In the genomic region with DNA sequence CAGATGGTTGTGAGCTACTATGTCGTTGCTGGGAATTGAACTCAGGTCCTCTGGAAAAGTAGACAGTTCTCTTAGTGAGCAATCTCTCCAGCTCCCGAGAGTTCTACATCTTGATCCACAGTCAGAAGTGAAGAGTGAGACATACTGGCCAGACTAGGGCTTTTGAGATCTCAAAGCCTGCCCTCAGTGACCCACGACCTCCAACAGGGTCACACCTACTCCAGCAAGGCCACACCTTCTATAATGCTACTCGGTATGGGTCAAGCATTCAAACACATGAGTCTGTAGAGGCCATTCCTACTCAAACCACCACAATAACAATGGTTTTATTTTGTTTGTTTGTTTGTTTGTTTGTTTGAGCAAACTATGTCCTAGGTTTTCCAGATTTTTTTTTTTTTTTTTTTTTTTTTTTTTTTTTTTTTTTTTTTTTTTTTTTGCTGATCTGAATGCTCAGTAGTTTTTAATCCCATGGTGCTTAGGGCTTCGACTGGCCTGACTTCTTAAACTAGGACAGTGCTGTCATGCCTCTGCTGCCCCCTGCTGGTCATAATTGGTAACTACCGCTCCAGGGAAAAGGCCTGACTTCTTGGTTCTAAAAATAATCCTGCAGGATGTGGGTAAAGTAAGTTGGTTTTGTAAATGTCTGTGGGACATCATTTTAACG, we compare ENCODE assay signal across 9 mouse cellular contexts. TPM values are rescaled to one million over a fixed set of nuclear protein-coding genes. Genes with fewer than 3 reads are reported as not detected.
DNase-seq lines count a peak whose midpoint lies in the region; ATAC-seq lines count a peak whose summit lies in the region.
"Had no signal": no experiment of that assay in that cellular context is flagged by ENCODE, and none has a peak within 500 bp of the region (broad histone marks: within the 10 kb centered on the region; RNA-seq: fewer than 3 reads in every experiment).

No protein-coding gene starts in this region.

- WGBS in heart, embryonic 11.5 days (ENCODE audit: insufficient replicate concordance): 48% methylated on average over 7 of the region's 7 CpGs
- 56% methylated on average over 7 of the region's 7 CpGs for WGBS in midbrain, embryonic 13.5 days

- no peaks in the 10 kb centered on the region for H3K9me3 ChIP-seq in heart, embryonic 11.5 days (replicated peaks; ENCODE audit: control insufficient read depth, low read length)
- H3K9me3 ChIP-seq in midbrain, embryonic 13.5 days: no peaks in the 10 kb centered on the region
- H3K9me3 ChIP-seq: stomach, embryonic 15.5 days had no signal

- peak; percentile 85 to 94 for DNase-seq in heart, adult 18-20 months
- peak; percentile 51 for DNase-seq in cerebellum, adult 11-12 months
- peak; percentile 89 to 90 for DNase-seq in left cerebral cortex, postnatal 14 days (ENCODE audit: low spot score in 2 of 2)
- DNase-seq in spleen, postnatal 4 days (ENCODE audit: low spot score in 2 of 2): peak; percentile 79 to 92

- no peak overlapping the region for H3K4me3 ChIP-seq in heart, embryonic 11.5 days (ENCODE audit: low read depth, low read length)
- no peak overlapping the region for H3K4me3 ChIP-seq in midbrain, embryonic 13.5 days (replicated peaks)
- H3K4me3 ChIP-seq: stomach, embryonic 15.5 days had no signal

- no peak overlapping the region for H3K4me2 ChIP-seq in heart, embryonic 11.5 days
- H3K4me2 ChIP-seq in midbrain, embryonic 13.5 days (replicated peaks): no peak overlapping the region
- H3K4me2 ChIP-seq: stomach, embryonic 15.5 days had no signal

- intact Hi-C loops in left cerebral cortex, postnatal 14 days (cut with DNase I): loop anchor here (5.0 to 10.0 kb wide), 3 partner anchors 240 to 478 kb away; no protein-coding TSS in a partner anchor

- H3K27me3 ChIP-seq in heart, embryonic 11.5 days (ENCODE audit: control insufficient read depth, insufficient read depth, low read length): no peaks in the 10 kb centered on the region; the same call in 1 of the 2 replicates
- no peaks in the 10 kb centered on the region for H3K27me3 ChIP-seq in midbrain, embryonic 13.5 days
- H3K27me3 ChIP-seq: stomach, embryonic 15.5 days had no signal

- no peak overlapping the region for H3K27ac ChIP-seq in heart, embryonic 11.5 days (ENCODE audit: low read depth, low read length)
- H3K27ac ChIP-seq in midbrain, embryonic 13.5 days: no peak overlapping the region
- H3K27ac ChIP-seq: stomach, embryonic 15.5 days had no signal

- H3K9ac ChIP-seq in heart, embryonic 11.5 days (ENCODE audit: low read depth, low read length): no peak overlapping the region
- H3K9ac ChIP-seq in midbrain, embryonic 13.5 days (replicated peaks): no peak overlapping the region
- H3K9ac ChIP-seq: stomach, embryonic 15.5 days had no signal

- no peaks in the 10 kb centered on the region for H3K36me3 ChIP-seq in heart, embryonic 11.5 days (ENCODE audit: control insufficient read depth, insufficient read depth, low read length)
- no peaks in the 10 kb centered on the region for H3K36me3 ChIP-seq in midbrain, embryonic 13.5 days
- H3K36me3 ChIP-seq: stomach, embryonic 15.5 days had no signal

- no peaks in the 10 kb centered on the region for H3K4me1 ChIP-seq in heart, embryonic 11.5 days (ENCODE audit: control insufficient read depth, insufficient read depth, low read length)
- H3K4me1 ChIP-seq in midbrain, embryonic 13.5 days (replicated peaks): 0 out of 2 replicates have a peak, but pooled peaks cover 6% of the 10 kb centered on the region
- H3K4me1 ChIP-seq: stomach, embryonic 15.5 days had no signal

- no peak for ATAC-seq in heart, embryonic 11.5 days (replicated peaks; ENCODE audit: insufficient number of reproducible peaks, low FRiP score, low TSS enrichment)
- peak; percentile 89 for ATAC-seq in frontal cortex, adult (ENCODE audit: low TSS enrichment)
- ATAC-seq in inflammation-experienced regulatory T-cells, adult 6 months: peak; percentile 91
- ATAC-seq in midbrain, embryonic 13.5 days: peak; percentile 66; the same call in 1 of the 2 replicates

RNA-seq across cellular contexts. Expression of a gene that starts 12.1 kb away (rescaled TPM):
- total RNA-seq in heart, adult 18-20 months (2021): 1 to 10 TPM; 6.6 to 8.5 TPM
- polyA plus RNA-seq in heart, embryonic 11.5 days (2014; fragmentation: Nextera tagmentation; extraction: Ambion mirVana): 5.8 and 5.9 TPM in 2 replicates
- polyA plus RNA-seq in inflammation-experienced regulatory T-cells, adult 6 months (2017; shearing (Covaris generic)): 10 to 100 TPM in 2 of 3 experiments, 1 to 10 TPM in 1; 8.9 to 11.3 (median 10.3) TPM
- total RNA-seq in left cerebral cortex, postnatal 14 days (2021): 1 to 10 TPM; 3.1 to 3.7 TPM
- polyA plus RNA-seq in midbrain, embryonic 13.5 days (2015; fragmentation: Nextera tagmentation; extraction: Ambion mirVana): 3.1 and 3.4 TPM in 2 replicates
